18 mouse cellular contexts compared by ENCODE assay signal in genomic region chr14:30167606-30168005, GRCm38 (mm10).
A peak's percentile ranks its signal among the peaks of the same experiment; 100 is the strongest.
DNase-seq lines count a peak whose midpoint lies in the region.
"Had no signal": no experiment of that assay in that cellular context is flagged by ENCODE, and none has a peak within 500 bp of the region (broad histone marks: within the 10 kb centered on the region; RNA-seq: fewer than 3 reads in every experiment).

No protein-coding gene starts in this region.

- H3K4me3 ChIP-seq in heart, embryonic 10.5 days = no peak overlapping the region

- no peaks in the 10 kb centered on the region for H3K27me3 ChIP-seq in heart, embryonic 10.5 days (ENCODE audit: insufficient read depth, poor library complexity, severe bottlenecking)
- H3K27me3 ChIP-seq: CH12.LX had no signal

- H3K27ac ChIP-seq in heart, embryonic 10.5 days = no peak overlapping the region

- H3K4me1 ChIP-seq in heart, embryonic 10.5 days = peaks cover 23% of the 10 kb centered on the region

- H3K36me3 ChIP-seq in heart, embryonic 10.5 days = no peaks in the 10 kb centered on the region
- H3K36me3 ChIP-seq: G1E had no signal

- H3K9me3 ChIP-seq in heart, embryonic 10.5 days = no peaks in the 10 kb centered on the region
- H3K9me3 ChIP-seq: G1E had no signal

- 86% methylated on average over 7 of the region's 7 CpGs for WGBS in heart, embryonic 10.5 days

- peak; percentile 52 for DNase-seq in heart, adult 11 months
- DNase-seq in heart, adult 8-10 months (ENCODE audit: low spot score) = no peak
- DNase-seq in heart, embryonic 10.5 days (ENCODE audit: low spot score) = peak; percentile 66
- DNase-seq in heart, postnatal 4 days = no peak
- DNase-seq in thymus, postnatal 4 days = peak; percentile 4
- DNase-seq in thymus, postnatal 10 days (ENCODE audit: low spot score in 2 of 2) = no peak
- DNase-seq: adrenal gland, adult 2 months; adrenal gland, adult 8-10 months; adrenal gland, postnatal 10 days; adrenal gland, postnatal 14 days; adrenal gland, postnatal 25 days; adrenal gland, postnatal 36 days; B cell, adult 2 months; cerebellum, adult 11 months; cerebellum, adult 11-12 months; cerebellum, adult 18-20 months had no signal

Comparison
In these comparisons a context has a peak if more than half of its experiments do, and no peak if none do; other contexts are left out.
1. DNase-seq: peak in heart, adult 11 months (single experiment), heart, embryonic 10.5 days (single experiment) and thymus, postnatal 4 days (single experiment); none in heart, adult 8-10 months (single experiment), heart, postnatal 4 days (single experiment) and thymus, postnatal 10 days (0 of 2).